Mouse (Mus musculus) lung, embryonic 16.5 days (tissue): Measurements from ENCODE around the gene Dclk2. TPM values are rescaled to one million over a fixed set of nuclear protein-coding genes. Genes with fewer than 3 reads are reported as not detected.

Experiments
- ATAC-seq: fragments of 200-750 bp; cut with Nextera tagmentation; 2 replicates; pipeline ENCODE4 v1.8.0; 2017; ENCODE audit warnings: low read depth, mild to moderate bottlenecking, moderate library complexity
- H3K27ac ChIP-seq: fragments of 300-500 bp; sonication (generic); 2 replicates; pipeline ENCODE4 v1.5.1; 2014; ENCODE audit warnings: mild to moderate bottlenecking, control low read depth, low read length
- H3K27me3 ChIP-seq: fragments of 300-500 bp; sonication (generic); 2 replicates; pipeline ENCODE4 v1.6.1; 2014; ENCODE audit warnings: low read depth, low read length, mixed read lengths; ENCODE audit not compliant: control insufficient read depth, insufficient read depth
- H3K36me3 ChIP-seq: fragments of 300-500 bp; sonication (generic); 2 replicates; pipeline ENCODE4 v1.6.1; 2014; ENCODE audit warnings: low read length; ENCODE audit not compliant: control insufficient read depth, insufficient read depth
- H3K4me1 ChIP-seq: fragments of 300-500 bp; sonication (generic); replicated peaks from 2 replicates; pipeline ENCODE4 v1.6.1; 2014; ENCODE audit warnings: low read length, mixed read lengths; ENCODE audit not compliant: control insufficient read depth, insufficient read depth
- H3K4me2 ChIP-seq: fragments of 300-500 bp; sonication (generic); 2 replicates; pipeline ENCODE4 v1.6.1; 2014; ENCODE audit warnings: low read depth, low read length, control low read depth
- H3K4me3 ChIP-seq: fragments of 300-500 bp; sonication (generic); 2 replicates; pipeline ENCODE4 v1.5.1; 2014; ENCODE audit warnings: mild to moderate bottlenecking, low read length, control low read depth
- H3K9ac ChIP-seq: fragments of 300-500 bp; sonication (generic); 2 replicates; pipeline ENCODE4 v1.6.1; 2014; ENCODE audit warnings: low read length, control low read depth
- H3K9me3 ChIP-seq: fragments of 300-500 bp; sonication (generic); 2 replicates; pipeline ENCODE4 v1.6.1; 2016; ENCODE audit warnings: low read length; ENCODE audit not compliant: control insufficient read depth
- WGBS: fragments of 180-500 bp; shearing (Covaris S2); extraction: QIAGEN DNeasy Blood & Tissue Kit; methylation state at CpG from one replicate; pipeline ENCODE4 v1.1.7; 2014; 5-methylcytosine and 5-hydroxymethylcytosine counted together
- polyA plus RNA-seq: library from polyadenylated mRNA; unstranded; fragments of >200 nt; fragmentation: Nextera tagmentation; extraction: Ambion mirVana; gene quantifications from 2 replicates; pipeline ENCODE4 v1.2.1, GENCODE M21; 2015

The Dclk2 gene
- polyA plus RNA-seq, 1 experiment from 2014 or later, result 5.0 TPM

DNA sequence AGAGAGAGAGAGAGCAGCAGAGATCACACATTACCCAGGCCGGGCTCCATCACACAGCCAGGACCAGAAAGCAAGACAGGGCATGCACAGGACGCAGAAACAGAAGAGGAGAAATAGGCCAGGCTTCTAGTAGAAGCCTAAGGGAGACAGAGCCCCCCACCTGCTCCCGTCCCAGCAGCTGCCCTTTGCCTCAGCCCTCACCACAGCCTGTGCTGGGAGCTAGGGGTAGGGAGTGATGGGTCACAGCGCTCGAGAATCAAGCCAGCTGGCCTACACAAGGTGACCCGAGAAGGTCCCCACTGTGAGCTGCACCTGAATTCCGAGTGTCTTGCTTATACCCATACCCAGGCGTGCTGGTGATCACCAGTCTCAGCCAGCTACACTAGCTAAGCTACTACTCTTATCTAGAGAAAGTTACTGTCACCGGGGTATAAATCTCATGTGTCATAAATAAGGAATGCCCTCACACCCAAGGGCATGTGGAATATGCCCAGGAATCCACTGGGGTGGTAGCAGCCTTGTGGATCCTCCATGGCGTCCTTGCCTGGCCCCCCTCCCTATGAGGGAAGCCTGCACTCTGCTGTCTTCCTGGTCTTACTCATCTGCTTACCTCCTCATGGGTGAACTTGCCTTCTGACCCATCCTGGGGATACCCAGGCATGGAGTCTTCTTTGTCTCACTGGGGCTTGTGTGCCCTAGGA lies 133.1 kb downstream of the Dclk2 start:
- H3K9me3 ChIP-seq, result no peaks in the 10 kb centered on the region
- 71% methylated on average over 10 of the region's 10 CpGs for WGBS
- H3K9ac ChIP-seq, result no peak overlapping the region; the same call in 1 of the 2 replicates
- no peak overlapping the region for H3K4me2 ChIP-seq
- H3K27ac ChIP-seq, result peak overlapping the region; percentile 82
- H3K4me3 ChIP-seq, result no peak overlapping the region
- H3K4me1 ChIP-seq, result peaks cover 46% of the 10 kb centered on the region
- H3K36me3 ChIP-seq, result no peaks in the 10 kb centered on the region
- 0 out of 2 replicates have a peak, but pooled peaks have one; percentile 2 for ATAC-seq
- no peaks in the 10 kb centered on the region for H3K27me3 ChIP-seq

DNA sequence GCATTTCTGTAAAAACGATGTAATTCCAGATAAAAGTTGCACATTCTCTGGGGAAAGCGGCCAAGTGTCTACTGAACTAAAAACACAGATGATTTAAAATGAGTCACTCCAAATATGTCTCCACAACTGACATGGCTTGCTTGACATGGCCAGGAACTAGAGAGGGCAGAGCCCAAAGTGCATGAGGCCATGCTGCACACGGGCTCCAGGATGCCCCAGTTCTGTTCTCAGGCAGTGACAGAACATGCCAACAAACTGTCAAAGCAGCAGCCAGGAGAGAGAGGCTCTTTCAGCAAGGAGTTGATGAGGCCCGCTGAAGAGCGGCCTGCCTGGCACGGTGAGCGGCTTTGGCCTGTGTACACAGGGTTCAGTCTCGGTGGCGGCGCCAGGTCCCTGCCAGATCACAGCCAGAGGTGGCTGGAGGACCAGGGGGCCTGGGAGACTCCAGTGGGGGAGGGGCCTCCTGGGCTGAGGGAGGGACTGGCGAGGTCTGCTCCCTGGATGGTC lies 133.8 kb downstream of the Dclk2 start:
- WGBS, result 19% methylated on average over 11 of the region's 11 CpGs
- Histone ChIP-seq H3K27me3 (no peaks in the 10 kb centered on the region), H3K9ac (no peak overlapping the region; the same call in 1 of the 2 replicates), H3K4me3 (no peak overlapping the region), H3K27ac (peak overlapping the region; percentile 82), H3K4me1 (peaks cover 46% of the 10 kb centered on the region), H3K9me3 (no peaks in the 10 kb centered on the region), H3K4me2 (no peak overlapping the region), H3K36me3 (no peaks in the 10 kb centered on the region)
- ATAC-seq, result peak; percentile 86

DNA sequence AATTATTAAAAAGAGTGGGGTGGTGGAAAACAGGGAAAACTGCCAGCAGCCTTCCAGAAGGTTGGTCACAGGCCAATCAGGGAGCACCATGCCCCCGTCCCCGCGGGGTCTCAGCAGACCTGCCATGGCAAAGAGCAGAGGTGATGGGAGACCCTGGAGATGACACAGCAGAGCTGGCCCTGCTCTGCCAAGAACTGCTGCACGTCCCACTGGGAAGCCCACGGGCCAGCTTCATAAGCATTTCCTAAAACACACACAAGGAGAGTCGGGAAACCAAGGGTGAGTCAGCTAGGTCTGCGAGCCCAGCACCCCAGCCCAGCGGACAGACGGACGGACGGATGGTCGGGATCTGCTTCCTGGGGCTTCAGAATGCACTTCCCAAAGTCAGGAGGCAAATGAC lies 134.4 kb downstream of the Dclk2 start:
- Histone ChIP-seq H3K27ac (peak overlapping the region; percentile 82), H3K9me3 (no peaks in the 10 kb centered on the region), H3K27me3 (no peaks in the 10 kb centered on the region), H3K4me3 (no peak overlapping the region), H3K9ac (0 out of 2 replicates have a peak overlapping the region, but pooled peaks have one; percentile 5), H3K36me3 (no peaks in the 10 kb centered on the region), H3K4me1 (peaks cover 46% of the 10 kb centered on the region), H3K4me2 (no peak overlapping the region)
- 57% methylated on average over 12 of the region's 12 CpGs for WGBS
- ATAC-seq, result 0 out of 2 replicates have a peak, but pooled peaks have one; percentile 3

DNA sequence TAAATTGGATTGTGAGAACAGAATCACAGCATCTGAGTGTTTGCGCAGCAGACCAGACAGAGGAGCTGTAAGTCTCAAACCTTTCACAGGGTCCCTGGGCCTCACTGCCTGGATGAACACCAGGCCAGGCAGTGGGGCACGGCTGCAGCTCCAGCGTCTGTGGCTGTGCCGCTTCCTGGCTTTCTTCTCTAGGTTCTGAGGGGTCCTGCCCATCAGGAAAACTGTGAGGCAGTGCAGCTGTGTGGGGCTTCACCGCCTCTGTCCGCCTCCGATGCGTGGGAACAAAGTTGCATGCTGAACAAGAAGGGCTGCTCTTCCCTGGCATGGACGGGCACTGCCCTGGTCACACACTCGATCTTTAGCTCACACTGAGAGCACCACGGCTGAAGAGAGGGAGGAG lies 135.7 kb downstream of the Dclk2 start:
- Histone ChIP-seq H3K9ac (no peak overlapping the region), H3K36me3 (no peaks in the 10 kb centered on the region), H3K4me2 (no peak overlapping the region), H3K9me3 (no peaks in the 10 kb centered on the region), H3K27ac (no peak overlapping the region), H3K27me3 (no peaks in the 10 kb centered on the region), H3K4me1 (peaks cover 38% of the 10 kb centered on the region), H3K4me3 (no peak overlapping the region)
- 64% methylated on average over 11 of the region's 11 CpGs for WGBS
- no peak for ATAC-seq

DNA sequence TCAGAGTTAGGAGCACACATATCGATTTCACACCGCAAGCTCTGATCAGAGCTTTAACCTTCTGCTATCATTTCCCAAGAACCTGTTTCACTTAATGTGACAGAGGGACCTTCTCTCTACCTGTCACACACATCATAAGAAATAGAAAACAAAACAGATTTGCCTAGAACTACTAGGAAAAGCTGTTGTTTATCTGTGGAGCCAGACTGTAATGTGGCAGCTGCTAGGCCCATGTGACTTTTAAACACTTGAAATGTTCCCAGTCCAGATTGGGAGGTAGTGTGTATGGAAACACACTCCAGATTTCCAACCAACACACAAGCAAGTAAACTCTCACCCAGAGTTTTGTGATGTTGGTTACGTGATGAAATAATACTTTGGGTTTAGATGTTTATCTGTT lies 136.6 kb downstream of the Dclk2 start:
- Histone ChIP-seq H3K9ac (no peak overlapping the region), H3K4me1 (peaks cover 32% of the 10 kb centered on the region), H3K36me3 (no peaks in the 10 kb centered on the region), H3K9me3 (no peaks in the 10 kb centered on the region), H3K4me3 (no peak overlapping the region), H3K4me2 (no peak overlapping the region), H3K27me3 (no peaks in the 10 kb centered on the region), H3K27ac (no peak overlapping the region)
- ATAC-seq, result no peak
- 88% methylated on average over 3 of the region's 3 CpGs for WGBS

DNA sequence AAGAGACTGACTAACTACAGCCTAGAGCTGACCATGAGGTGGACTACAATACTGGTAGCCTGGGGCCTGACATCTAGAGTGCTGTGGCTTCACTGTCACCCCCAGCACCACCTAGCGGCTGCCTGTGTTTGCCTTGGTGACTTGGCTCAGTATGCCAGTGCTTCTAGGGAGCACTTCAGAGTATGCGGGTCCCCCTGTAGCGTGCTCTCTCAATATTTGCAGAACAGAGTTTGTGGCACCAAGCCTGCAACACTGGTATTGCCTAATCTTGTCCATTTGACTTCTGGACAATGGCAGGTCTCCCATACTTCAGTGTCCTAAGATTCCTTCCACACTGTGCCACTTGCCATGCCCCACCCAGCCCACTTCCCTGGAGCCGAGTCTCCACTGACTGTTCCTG lies 140.9 kb downstream of the Dclk2 start:
- Histone ChIP-seq H3K4me1 (peaks cover 2% of the 10 kb centered on the region), H3K4me2 (no peak overlapping the region), H3K9ac (no peak overlapping the region), H3K4me3 (no peak overlapping the region), H3K27me3 (no peaks in the 10 kb centered on the region), H3K9me3 (no peaks in the 10 kb centered on the region), H3K27ac (no peak overlapping the region), H3K36me3 (no peaks in the 10 kb centered on the region)
- 58% methylated on average over 4 of the region's 4 CpGs for WGBS
- ATAC-seq, result peak; percentile 30; the same call in 1 of the 2 replicates

DNA sequence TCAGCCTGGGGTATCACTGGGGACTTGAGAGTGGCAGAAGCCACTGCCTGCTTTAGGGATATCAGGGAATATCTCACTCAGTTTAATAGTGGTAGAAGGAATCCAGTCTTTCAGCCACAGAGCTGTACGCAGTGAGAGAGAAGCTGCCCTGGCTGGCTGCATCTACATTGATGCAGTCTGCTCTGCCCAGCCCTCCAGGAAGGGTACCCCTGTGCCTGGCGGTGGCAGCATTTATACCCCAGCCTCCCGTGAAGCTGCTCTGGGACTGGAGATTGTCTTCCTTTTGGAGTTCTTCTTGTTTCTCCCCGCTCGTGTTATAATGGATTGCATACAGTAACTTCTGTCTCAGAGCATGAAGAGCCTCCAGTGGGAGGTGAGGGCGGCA lies 145.2 kb downstream of the Dclk2 start:
- Histone ChIP-seq H3K36me3 (no peaks in the 10 kb centered on the region), H3K4me2 (no peak overlapping the region), H3K9me3 (no peaks in the 10 kb centered on the region), H3K9ac (no peak overlapping the region), H3K4me1 (peaks cover 6% of the 10 kb centered on the region; the same call in 1 of the 2 replicates), H3K4me3 (no peak overlapping the region), H3K27ac (peak overlapping the region; percentile 70), H3K27me3 (no peaks in the 10 kb centered on the region)
- 82% methylated on average over 6 of the region's 6 CpGs for WGBS
- 0 out of 2 replicates have a peak, but pooled peaks have one; percentile 3 for ATAC-seq

DNA sequence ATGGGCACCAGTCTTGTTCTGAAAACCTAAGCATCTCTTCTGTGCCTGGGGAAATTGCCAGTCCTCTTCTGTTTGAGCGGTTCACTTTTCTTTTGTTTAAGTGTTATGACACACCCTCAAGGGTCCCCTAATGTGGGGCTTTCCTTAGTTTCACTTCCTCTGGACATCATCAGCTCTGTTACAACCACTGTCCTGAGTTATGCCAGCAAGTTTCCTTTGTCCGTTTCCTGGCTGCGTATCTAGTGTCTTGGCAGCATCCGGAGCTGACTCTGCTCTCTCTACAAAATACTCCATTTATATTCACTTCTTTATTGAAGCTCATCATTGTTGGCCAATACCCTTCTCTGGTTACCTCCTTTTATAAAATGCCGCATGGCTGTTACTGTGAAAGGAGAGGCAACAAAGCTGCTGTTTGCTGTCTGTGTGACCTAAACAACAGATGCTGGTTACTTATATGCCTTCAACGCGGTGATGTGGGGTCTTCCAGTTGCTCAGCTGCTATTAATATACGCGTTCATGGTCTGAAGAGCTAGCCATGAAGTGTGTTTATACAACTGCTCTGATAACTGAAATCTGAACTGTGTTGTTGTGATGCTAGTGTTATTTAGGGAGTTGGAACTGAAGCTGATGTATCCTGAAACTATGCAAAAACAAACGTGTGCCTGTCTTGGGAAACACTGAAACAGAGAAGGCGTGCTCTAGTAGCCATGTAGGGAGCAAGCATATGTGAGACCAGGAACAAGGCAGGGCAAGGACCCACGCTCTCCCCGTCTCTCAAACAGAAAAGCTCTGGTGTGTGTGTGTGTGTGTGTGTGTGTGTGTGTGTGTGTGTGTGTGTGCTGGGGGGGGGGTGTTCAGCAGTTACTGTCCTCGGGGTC lies 145.8 kb downstream of the Dclk2 start:
- no peaks in the 10 kb centered on the region for H3K27me3 ChIP-seq
- H3K9ac ChIP-seq, result no peak overlapping the region
- no peak overlapping the region for H3K4me3 ChIP-seq
- H3K9me3 ChIP-seq, result no peaks in the 10 kb centered on the region
- ATAC-seq, result peak; percentile 84
- peak overlapping the region; percentile 26 for H3K4me2 ChIP-seq
- peaks cover 6% of the 10 kb centered on the region; the same call in 1 of the 2 replicates for H3K4me1 ChIP-seq
- H3K27ac ChIP-seq, result peak overlapping the region; percentile 70
- 39% methylated on average over 14 of the region's 14 CpGs for WGBS
- no peaks in the 10 kb centered on the region for H3K36me3 ChIP-seq

DNA sequence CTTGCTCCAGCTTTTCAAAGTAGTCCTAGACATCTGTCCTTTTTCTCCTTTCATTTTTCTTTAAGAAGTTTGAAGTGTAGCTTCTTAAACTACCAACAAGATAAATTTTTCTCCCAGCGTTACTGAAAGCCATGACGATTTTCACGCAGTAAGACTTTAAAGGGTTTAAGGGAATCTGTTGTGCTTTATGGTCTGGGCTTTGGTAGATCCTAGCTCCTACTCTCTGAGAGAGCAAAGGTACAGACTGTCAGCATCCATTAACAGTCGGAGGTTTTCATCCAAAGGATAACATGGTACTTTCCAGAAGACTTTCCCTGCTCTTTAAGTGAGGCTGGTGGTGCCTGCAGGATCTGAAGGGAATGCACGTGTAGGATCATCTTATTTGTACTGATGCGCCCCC lies 151.7 kb downstream of the Dclk2 start:
- Histone ChIP-seq H3K4me3 (no peak overlapping the region), H3K27ac (no peak overlapping the region), H3K4me2 (no peak overlapping the region), H3K27me3 (no peaks in the 10 kb centered on the region), H3K4me1 (no peaks in the 10 kb centered on the region), H3K36me3 (no peaks in the 10 kb centered on the region), H3K9ac (no peak overlapping the region), H3K9me3 (no peaks in the 10 kb centered on the region)
- WGBS, result 55% methylated on average over 6 of the region's 6 CpGs
- ATAC-seq, result no peak
